Mouse (Mus musculus) cerebellum, adult 2 months (tissue): ENCODE data around the gene 4930595D18Rik. TPM values are rescaled to one million over a fixed set of nuclear protein-coding genes. Genes with fewer than 3 reads are reported as not detected.

Experiments used
- DNase-seq, 2 experiments: peaks; one replicate each; pipeline ENCODE4 v3.0.0; 2021
- H3K27ac ChIP-seq: fragments of 200-500 bp; 2 replicates; pipeline ENCODE4 v1.5.1; 2012; ENCODE audit warnings: low read length, control low read depth, inconsistent platforms; ENCODE audit not compliant: insufficient read depth
- H3K27me3 ChIP-seq: fragments of 200-500 bp; 2 replicates; pipeline ENCODE4 v1.6.1; 2012; ENCODE audit warnings: inconsistent platforms, mild to moderate bottlenecking, low read length, moderate library complexity; ENCODE audit not compliant: control insufficient read depth, insufficient read depth
- H3K4me1 ChIP-seq: fragments of 200-500 bp; 2 replicates; pipeline ENCODE4 v1.6.1; 2011; ENCODE audit warnings: low read length; ENCODE audit not compliant: control insufficient read depth, insufficient read depth
- H3K4me3 ChIP-seq: fragments of 200-500 bp; replicated peaks from 2 replicates; pipeline ENCODE3; 2011; ENCODE audit warnings: mild to moderate bottlenecking, low read depth, low read length, control low read depth; ENCODE audit not compliant: insufficient read depth
- CTCF ChIP-seq: fragments of 200-500 bp; IDR thresholded peaks from 2 replicates; pipeline ENCODE4 v1.5.1; 2011; ENCODE audit warnings: low read depth, mild to moderate bottlenecking, control low read depth, low read length, moderate library complexity, borderline replicate concordance; ENCODE audit not compliant: insufficient read depth
- POLR2A ChIP-seq: fragments of 200-500 bp; IDR thresholded peaks from 2 replicates; pipeline ENCODE4 v1.6.1; 2011; ENCODE audit warnings: low read length, control low read depth, borderline replicate concordance; ENCODE audit not compliant: insufficient read depth
- whole genome bisulfite sequencing: fragments of 180-500 bp; shearing (Covaris S2); methylation state at CpG from one replicate; pipeline ENCODE4 v1.1.7; 2018; 5-methylcytosine and 5-hydroxymethylcytosine counted together
- polyA plus RNA-seq: library from polyadenylated mRNA; depleted of rRNA; stranded (reverse); fragments of >200 nt; gene quantifications from 2 replicates; pipeline ENCODE4 v1.2.3, GENCODE M21; 2012; rRNA removed

Gene 4930595D18Rik
- not detected in 2 replicates for polyA plus RNA-seq

DNA sequence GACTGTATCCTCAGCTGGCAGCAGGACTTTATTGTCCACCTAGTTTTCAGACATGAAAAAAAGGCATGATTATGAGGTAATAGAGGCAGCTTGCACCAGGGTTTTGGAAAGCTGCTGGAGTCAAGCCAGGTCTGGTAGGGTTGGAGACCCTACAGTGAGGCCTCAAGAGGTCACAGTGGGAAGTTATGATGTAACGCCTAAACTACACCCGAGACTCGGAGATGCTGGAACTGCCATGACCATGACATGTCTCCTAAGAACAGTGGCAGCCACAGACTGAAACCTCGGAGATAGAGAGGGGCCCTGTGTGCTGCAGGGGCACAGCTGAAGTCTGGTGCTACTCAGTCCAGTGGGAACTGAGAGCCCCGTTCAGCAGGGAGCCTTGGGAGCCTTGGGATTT is at the start of gene 4930595D18Rik:
4930595D18Rik (minus strand) TSS at position 16 of the 400 bp plus-strand sequence.
- peak in 1 of 2 experiments; percentile 29 for DNase-seq
- 47% methylated on average over 5 of the region's 5 CpGs for WGBS
- Histone ChIP-seq H3K27me3 (no peaks in the 10 kb centered on the region), H3K27ac (no peak within 1 kb of the TSS), H3K4me1 (peaks cover 6% of the 10 kb centered on the region), H3K4me3 (no peak within 1 kb of the TSS)
- TF ChIP-seq POLR2A = no peak
- TF ChIP-seq CTCF = no peak

DNA sequence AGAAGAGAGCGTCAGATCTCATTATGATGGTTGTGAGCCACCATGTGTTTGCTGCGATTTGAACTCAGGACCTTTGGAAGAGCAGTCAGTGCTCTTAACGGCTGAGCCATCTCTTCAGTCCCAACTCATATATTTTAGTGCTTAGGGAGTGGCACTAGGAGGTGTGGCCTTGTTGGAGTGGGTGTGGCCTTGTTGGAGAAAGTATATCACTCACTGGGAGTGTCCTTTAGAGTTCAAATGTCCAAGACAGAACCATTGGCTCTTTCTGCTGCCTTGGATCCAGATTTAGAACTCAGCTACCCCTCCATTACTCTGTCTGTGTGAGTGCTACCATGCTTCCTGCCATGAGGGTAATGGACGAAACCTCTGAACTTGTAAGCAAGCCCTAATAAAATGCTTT is 49.5 kb upstream of the 4930595D18Rik start:
- H3K27me3 ChIP-seq = no peaks in the 10 kb centered on the region
- TF ChIP-seq CTCF = no peak
- H3K4me1 ChIP-seq = peaks cover 11% of the 10 kb centered on the region
- DNase-seq = no peak
- 96% methylated on average over 4 of the region's 4 CpGs for WGBS
- no peak overlapping the region for H3K4me3 ChIP-seq
- no peak overlapping the region for H3K27ac ChIP-seq

DNA sequence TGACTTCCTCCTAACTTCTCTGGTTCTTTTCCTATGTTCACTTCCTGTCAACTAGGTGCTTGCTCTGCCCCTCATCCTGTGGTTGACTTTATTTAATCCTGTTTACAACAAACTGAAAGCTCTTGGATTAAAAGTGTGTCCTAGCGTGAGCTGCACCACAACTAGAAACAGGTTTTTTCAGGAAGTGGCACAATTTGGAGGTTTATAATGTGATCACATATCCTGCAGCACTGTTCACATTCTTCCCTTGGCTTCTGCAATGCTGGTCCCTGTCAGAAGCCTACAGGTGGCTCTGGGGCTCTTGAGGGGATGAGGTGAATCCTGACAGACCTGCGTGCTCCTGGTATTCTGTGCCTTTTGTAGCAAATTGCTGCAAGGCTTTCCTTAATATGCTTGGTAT is 46.5 kb upstream of the 4930595D18Rik start:
- no peaks in the 10 kb centered on the region for H3K27me3 ChIP-seq
- H3K27ac ChIP-seq = no peak overlapping the region
- H3K4me1 ChIP-seq = peaks cover 4% of the 10 kb centered on the region; the same call in 1 of the 2 replicates
- H3K4me3 ChIP-seq = no peak overlapping the region
- TF ChIP-seq POLR2A (no peak), CTCF (no peak)
- WGBS = 95% methylated on average over 2 of the region's 2 CpGs
- no peak for DNase-seq

DNA sequence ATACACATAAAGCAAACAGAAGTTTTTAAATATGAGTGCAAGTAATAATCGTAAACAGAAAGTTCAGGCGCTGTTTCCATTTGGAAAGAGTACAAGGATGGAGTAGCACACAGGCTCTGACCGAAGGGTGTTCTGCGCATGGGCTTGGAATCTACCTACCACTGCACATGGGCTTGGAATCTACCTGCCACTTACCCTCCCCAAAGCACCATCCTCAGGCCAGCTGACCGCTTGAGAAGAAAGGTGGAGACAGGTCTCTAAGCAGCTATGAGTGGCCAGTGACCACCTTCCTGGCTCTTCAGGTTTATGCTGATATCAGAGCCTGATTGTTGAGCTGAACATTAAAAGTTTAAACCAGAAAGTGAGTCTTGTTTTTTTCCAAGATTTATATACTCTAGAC is 44.2 kb upstream of the 4930595D18Rik start:
- WGBS = 97% methylated on average over 5 of the region's 5 CpGs
- TF ChIP-seq CTCF (no peak), POLR2A (no peak)
- no peaks in the 10 kb centered on the region for H3K4me1 ChIP-seq
- H3K27ac ChIP-seq = no peak overlapping the region
- H3K27me3 ChIP-seq = no peaks in the 10 kb centered on the region
- DNase-seq = no peak
- no peak overlapping the region for H3K4me3 ChIP-seq

DNA sequence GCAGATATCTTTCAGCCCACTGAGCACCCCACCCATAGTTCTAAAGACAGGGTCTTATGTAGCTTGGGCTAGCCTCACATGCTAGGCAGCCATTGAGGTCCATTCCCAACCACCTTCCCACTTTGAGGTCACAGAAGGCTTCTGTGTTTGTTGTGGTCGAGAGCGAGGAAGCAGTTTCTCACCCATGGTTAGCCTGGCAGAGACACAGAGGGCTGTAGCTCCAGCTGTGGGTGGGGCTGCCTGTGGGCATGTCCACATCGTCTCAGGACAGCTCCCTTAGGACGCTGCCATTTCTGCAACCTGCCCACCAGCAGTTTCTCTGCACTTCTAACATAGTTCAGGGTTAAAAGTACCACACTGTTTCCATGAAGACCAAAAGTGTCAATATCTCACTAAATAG is 43.1 kb upstream of the 4930595D18Rik start:
- no peaks in the 10 kb centered on the region for H3K4me1 ChIP-seq
- no peak overlapping the region for H3K4me3 ChIP-seq
- WGBS = 57% methylated on average over 4 of the region's 4 CpGs
- no peak for DNase-seq
- TF ChIP-seq POLR2A (no peak), CTCF (no peak)
- no peak overlapping the region for H3K27ac ChIP-seq
- no peaks in the 10 kb centered on the region for H3K27me3 ChIP-seq

DNA sequence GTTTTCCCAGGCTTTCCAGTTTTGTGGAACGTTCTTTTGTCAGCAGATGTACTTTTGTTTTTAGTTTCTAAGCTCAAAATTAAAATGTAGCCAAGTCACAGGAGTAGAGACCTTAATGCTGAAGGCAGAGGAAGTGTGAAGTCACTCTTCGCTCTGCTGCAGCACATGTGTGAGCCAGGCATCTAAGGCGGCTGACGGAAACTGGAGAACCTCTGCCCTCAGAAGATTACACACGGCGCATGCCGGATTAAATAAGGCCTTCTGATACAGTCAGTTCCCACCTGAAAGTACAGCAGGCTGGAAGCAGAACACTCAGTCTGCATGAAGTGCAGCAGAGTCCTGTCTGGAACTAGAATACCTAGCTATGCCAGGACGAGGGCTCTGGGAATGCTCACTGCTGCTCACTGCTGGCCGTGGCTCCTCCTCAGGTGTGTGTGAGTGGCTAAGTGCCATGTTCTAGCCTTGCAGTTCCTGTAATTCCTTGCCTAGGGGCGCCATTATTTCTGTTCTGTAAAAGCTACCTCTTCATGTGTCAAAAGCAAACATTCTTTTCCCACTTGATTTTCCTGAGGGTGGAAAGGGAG is 41.0 kb upstream of the 4930595D18Rik start:
- no peaks in the 10 kb centered on the region for H3K27me3 ChIP-seq
- no peak for DNase-seq
- no peak overlapping the region for H3K27ac ChIP-seq
- no peak for TF ChIP-seq POLR2A
- no peak for TF ChIP-seq CTCF
- 74% methylated on average over 10 of the region's 10 CpGs for WGBS
- H3K4me3 ChIP-seq = no peak overlapping the region
- no peaks in the 10 kb centered on the region for H3K4me1 ChIP-seq

DNA sequence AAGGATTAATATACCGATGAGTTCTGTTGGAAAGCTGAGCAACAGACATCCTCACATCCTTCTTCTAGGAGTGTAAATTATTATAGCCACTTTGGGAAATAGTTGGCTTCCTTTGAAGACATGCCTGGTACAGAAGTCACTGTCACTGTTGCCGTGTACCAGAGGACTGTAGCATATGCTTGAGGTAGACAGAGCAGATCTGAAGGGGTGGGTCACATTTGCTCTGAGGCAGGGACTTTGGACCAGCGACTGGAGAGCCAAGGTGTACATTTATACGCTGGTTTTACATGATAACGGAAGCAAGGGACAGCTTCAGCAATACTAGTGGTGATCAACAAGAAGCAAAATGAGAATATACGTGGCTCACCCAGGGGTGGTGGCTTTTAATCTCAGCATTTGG is 34.6 kb upstream of the 4930595D18Rik start:
- H3K4me3 ChIP-seq = no peak overlapping the region
- H3K27ac ChIP-seq = no peak overlapping the region
- no peak for DNase-seq
- TF ChIP-seq CTCF = no peak
- no peak for TF ChIP-seq POLR2A
- no peaks in the 10 kb centered on the region for H3K27me3 ChIP-seq
- no peaks in the 10 kb centered on the region for H3K4me1 ChIP-seq
- WGBS = 97% methylated on average over 6 of the region's 6 CpGs

DNA sequence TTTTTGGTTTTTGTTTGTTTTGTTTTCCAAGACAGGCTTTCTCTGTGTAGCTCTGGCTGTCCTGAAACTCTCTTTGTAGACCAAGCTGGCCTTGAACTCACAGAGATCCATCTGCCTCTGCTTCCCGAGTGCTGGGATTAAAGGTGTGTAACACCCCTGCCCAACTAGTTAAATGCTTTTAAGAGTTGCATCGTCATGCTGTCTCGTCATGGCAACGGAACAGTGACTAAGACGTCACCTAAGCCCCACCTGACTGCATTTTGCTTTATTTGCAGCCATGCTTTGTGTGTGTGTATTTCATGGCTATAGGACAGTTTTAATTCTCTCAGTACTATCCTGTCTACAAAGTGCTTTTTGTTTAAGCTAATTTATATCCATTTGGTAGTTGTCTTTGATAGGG is 27.4 kb upstream of the 4930595D18Rik start:
- no peaks in the 10 kb centered on the region for H3K4me1 ChIP-seq
- TF ChIP-seq POLR2A = no peak
- no peak for TF ChIP-seq CTCF
- H3K27ac ChIP-seq = no peak overlapping the region
- H3K4me3 ChIP-seq = no peak overlapping the region
- no peak for DNase-seq
- no peaks in the 10 kb centered on the region for H3K27me3 ChIP-seq
- WGBS = 86% methylated on average over 5 of the region's 5 CpGs

DNA sequence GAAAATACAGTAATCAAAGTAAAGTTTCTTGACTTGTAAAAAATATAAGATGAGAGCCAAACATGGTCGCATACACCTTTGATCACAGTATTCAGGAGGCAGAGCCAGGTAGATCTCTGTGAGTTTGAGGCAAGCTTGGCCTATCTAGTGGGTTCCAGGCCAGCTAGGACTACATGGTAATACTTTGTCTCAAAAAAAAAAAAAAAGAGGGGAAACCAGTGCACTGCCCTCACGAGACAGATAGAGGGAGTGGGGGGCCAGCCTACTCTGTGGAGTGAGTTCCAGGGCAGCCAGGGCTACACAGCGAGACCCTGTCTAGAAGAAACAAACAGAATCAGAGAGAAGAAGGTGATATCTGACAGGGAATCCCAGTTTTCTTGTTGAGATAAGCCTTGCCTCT is 23.4 kb upstream of the 4930595D18Rik start:
- TF ChIP-seq POLR2A (no peak), CTCF (no peak)
- Histone ChIP-seq H3K4me1 (no peaks in the 10 kb centered on the region; the same call in 1 of the 2 replicates), H3K4me3 (no peak overlapping the region), H3K27ac (no peak overlapping the region), H3K27me3 (no peaks in the 10 kb centered on the region)
- WGBS = 100% methylated on average over 3 of the region's 3 CpGs
- DNase-seq = no peak
